Mouse (Mus musculus) kidney, adult 8-10 months (tissue): ENCODE data around the gene Amfr.
A peak's percentile ranks its signal among the peaks of the same experiment; 100 is the strongest.

Experiments
- DNase-seq, 2 experiments: peaks; one replicate each; pipeline ENCODE4 v3.0.0; 2022

Amfr gene

GRCm38 (mm10) chr8:94012013-94012951 lies at the start of gene Amfr:
Gene Amfr (minus strand): TSS chr8:94012842.
- DNase-seq = peak; percentile 35 to 60

- DNase-seq = peak; percentile 8 to 52
Measured at GRCm38 (mm10) chr8:94057157-94057854, 44.7 kb upstream of the Amfr start.

- DNase-seq = no peak
Measured at GRCm38 (mm10) chr8:94052696-94053095, 40.1 kb upstream of the Amfr start.

DNA sequence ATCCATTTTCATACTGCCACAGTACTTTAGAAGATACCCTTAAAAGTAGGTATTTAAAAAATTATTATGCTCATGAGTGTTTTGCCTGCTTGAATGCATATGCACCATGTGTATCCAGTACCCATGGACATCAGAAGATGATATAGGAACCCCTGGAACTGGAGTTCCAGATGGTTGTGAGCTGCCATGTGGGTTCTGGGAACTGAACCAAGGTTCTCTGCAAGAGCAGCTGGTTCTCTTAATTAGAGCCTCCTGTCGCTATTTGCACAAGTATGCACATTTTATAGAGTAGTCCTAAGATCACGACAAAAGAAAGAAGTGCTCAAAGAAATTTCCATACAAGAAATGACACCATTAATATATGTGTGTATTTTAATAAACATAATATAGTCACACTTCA lies 35.2 kb upstream of the Amfr start:
- no peak for DNase-seq

DNA sequence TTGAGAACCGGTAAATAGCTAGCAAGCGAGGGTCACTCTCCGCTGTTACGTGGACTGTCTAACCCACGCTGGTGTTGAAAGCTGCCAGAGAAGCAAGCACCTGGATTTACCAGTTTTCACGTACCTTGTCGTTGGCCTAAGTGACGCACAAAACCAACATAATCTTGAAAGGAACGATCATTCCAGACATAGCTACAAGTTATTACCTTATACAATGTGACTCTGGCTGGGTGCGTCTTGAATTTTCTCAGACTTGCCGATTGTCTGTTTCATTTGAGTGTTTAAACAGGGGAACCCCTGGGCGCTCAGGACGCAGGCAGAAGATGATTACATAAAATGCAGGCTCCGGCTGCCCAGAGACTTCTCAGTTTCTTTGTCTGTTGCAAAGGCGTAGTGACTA lies 25.2 kb upstream of the Amfr start:
- DNase-seq = no peak

- DNase-seq = peak; percentile 97
Measured at GRCm38 (mm10) chr8:94036944-94037524, 24.4 kb upstream of the Amfr start, which contains the start of the genes Nudt21 and Ogfod1. Gene Nudt21 (minus strand): TSS chr8:94037031. Gene Ogfod1 (plus strand): TSS chr8:94037198.

DNA sequence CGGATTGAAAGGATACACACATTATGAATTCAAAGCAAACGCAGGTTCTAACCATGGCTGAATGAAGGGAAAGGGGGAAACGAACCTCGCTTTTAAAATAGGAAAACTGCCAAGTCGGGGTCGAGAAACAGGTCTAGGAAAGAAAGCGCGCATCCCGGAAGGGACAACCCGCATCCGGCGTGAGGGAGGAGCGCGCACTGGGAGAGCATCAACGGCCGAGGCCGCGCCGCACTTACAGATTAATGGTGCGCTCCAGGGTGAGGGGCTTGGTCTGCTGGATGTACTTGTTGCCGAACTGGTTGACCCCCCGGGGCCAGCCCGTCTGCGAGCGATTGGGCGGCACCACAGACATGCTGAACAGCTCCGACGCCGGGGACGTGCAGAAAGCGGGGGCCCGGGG lies 23.9 kb upstream of the Amfr start:
- DNase-seq = peak; percentile 38 to 49

DNA sequence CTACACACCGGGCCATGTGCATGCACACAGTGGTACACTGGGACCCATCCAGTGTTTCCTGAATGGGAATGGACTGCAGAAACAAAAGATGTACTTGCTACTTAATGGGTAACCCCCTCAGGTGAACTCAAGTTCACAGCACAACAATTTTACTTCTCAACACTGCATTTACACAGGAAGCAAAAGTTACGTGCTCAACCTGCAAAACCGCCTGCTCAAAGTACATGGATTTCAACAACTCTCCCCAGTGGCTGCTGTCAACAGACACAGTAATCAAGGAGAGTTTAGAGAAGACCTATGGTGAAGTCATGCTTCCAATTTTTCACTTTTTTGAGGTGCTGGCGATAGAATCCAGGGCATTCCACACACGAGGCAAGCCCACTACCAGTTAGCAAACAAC lies 22.6 kb upstream of the Amfr start:
- no peak for DNase-seq

DNA sequence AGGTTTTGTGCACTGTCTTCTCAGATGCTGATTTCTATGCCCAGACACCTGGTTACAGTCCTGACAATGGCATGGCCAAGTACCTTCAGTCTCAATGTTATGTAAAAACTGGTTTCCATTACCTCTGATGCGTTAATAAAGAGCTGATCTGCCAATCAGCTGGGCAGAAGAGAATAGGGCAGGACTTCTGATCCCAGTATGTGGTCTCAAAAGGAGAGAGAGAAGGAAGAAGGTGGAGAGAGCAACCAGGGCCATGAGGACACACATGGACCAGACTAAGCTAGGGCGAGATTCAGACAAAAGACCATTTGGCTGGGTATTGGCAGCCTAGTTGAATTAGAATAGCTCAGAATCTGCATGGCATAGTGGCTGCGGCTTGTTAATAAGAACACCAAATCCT lies 21.0 kb upstream of the Amfr start:
- DNase-seq = no peak

- DNase-seq = no peak
Measured at GRCm38 (mm10) chr8:94029701-94030100, 17.1 kb upstream of the Amfr start.

GRCm38 (mm10) chr8:94023916-94024315 lies 11.3 kb upstream of the Amfr start:
- DNase-seq = no peak

DNA sequence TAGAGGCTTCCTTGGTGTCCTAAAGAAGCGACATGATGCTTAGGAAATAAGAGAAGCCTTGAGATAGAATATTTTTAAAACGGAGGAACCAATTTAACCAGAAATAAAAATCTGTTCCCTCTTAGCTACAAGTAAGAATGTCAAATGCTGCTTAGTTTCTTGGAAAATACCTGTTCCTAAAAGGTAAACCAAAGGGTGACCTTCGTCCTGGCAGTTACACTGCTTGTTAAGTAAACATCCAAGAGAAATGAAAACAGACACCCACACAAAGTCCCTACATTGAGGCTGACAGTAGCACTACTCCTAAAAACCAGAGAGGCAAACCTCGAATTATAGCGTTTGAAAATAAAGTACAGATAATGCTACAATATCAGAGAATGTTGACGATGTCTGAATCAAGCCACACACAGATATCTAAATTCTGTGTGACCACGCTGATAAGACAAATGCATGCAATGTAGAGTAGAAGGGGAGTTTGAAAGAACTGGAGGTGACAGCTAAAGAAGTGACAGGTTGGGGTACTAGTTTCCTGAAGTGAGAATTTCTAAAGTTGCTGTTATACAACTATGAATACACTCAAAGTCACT lies 477 bp upstream of the Amfr start:
- peak in 1 of 2 experiments; percentile 27 for DNase-seq

GRCm38 (mm10) chr8:94011076-94012012 lies 1.3 kb downstream of the Amfr start:
- DNase-seq = peak; percentile 9 to 13

GRCm38 (mm10) chr8:94010101-94010705 lies 2.4 kb downstream of the Amfr start:
- DNase-seq = peak in 1 of 2 experiments; percentile 3

DNA sequence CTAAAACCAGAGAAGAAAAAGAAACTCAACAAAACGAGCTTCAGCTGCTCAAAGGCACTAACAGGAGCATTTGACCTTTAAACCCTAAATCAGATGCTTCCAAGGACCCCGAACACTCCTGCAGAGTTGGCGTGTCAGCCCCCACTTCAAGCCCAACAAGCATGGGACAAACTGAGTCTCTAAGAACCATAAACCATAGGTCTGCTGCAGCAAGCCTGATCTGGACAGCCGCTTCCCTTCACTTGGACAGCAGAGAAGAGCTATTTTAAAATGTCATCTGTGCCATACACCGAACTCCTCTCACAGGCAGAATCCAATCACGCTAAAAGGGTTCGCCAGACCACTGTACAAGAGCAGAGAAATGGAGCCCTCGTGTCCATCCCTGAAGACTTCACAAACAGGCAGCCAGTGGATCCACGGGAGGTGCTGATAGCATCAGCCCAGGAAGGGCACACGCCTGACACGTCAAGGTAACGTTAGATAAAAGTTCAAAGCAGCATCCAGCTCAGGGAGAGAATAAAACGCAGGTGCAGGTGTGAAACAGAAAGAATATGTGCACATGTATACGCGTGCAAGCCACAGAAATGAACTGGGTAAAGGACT lies 3.3 kb downstream of the Amfr start:
- DNase-seq = no peak

DNA sequence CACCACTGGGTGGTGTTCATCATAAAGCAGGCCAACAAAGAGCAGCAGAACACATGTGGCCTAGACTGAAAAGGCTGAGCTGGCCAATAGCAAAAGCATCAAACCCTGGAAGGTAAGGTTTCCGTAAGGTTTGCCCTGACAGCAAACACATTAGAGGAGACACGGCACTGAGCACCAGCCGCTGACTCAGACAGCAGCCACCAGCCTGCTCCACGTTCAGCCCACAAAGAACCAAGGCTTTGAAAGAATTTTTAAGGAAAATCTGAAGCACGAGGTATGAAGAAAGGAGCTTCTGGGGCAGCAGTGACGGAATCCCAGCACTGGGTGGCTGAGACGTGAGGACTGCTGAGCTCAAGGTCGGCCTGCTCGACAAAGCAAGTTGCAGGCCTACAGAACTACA lies 8.5 kb downstream of the Amfr start:
- DNase-seq = no peak

DNA sequence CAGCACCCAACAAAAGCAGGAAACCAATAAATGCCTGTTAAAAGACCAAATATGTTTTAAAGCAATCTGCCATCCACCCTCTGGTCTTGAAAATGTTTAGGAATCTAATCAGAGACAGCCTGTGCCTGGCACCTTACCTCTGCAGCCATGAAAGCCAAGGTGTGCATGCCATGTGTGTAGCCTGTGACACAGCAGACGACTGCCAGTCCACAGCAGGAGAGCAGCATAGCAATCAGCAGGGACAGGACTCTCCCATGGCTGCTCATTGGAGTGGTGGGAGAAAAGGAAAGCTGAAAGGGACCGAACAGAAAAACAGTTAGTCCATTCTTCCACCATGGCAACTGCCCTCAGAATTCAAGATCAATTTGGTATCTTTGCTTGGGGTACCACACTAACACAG lies 13.7 kb downstream of the Amfr start:
- DNase-seq = no peak

DNA sequence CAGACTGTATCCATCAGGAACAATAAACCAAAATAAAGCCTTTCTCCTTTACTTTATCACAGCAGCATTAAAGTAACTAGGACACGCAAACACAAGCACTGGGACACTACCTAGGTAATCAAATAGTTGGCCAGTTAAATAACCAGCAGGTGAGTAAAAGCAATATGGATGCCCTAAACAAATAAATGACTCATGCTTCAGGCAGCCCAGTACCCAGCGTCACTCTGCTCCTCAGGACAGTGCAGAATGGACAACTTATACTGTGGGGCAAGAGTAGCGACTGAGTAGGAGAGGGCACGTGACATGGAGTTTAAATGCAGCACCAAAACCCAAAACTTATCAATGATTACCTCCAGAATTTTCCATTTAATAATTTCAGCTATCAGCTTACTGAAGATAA lies 22.9 kb downstream of the Amfr start:
- DNase-seq = no peak

DNA sequence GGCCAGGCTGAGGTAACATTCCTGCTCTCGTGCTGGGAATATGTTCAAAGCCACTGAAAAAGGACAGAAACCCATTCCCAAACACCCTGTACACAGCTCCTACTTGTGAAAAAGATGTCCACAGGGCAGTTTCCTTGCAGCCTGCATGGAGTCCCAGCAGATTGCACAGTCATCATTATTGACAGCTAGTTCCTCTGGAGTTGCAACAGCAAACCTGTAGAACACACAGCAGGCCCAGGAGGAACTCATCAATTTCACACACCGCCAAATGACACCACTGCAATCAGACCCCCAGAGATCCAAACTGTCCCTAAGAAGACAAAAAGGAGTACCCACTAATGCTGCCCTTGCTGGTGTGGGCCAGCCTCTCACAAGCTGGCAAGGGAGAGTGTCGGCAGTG lies 27.9 kb downstream of the Amfr start:
- no peak for DNase-seq

DNA sequence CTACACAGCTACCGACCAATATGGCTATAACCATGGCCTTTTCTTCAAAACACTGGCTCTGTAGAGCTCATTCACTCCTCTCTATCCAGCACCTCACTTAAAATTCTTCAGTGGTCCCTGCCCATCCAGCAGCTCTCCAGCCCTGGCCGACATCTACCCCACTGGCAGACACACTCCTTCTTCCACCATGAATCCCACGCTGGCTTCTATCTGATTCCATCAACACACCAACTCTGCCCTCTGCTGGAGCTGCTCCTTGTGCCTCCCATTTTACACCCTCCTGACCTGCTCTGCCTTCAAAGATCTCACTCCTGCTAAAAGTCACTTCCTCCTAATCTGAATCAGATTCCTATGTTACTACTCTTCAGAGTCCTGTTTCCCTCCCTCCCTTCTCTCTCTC lies 28.8 kb downstream of the Amfr start:
- no peak for DNase-seq

DNA sequence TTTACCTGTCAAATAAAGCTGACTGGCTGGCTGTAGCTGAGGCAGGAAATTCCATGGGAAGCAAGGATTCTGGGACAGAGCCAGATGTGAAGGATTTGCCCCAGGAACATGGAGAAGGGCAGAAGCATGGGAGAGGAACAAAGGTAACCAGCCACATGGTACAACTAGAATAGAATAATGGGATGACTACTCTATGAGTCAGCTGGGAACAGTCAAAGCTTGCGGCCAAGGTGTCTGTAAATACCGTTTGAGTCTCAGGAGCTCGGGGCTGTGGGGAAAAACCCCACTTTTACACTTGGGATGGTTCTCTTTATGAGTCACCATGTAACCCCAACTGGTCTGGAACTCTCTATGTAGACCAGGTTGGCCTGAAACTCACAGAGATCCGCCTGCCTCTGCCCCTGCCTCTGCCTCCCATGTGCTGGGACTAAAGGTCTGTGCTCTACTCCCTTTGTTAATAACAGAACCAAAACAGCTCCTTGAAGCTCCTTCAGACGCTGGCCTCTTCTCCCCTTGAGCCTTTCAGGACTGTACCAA lies 30.9 kb downstream of the Amfr start:
- DNase-seq = no peak
